Mouse (Mus musculus) hindbrain, embryonic 12.5 days (tissue): ENCODE results near the gene Tmem192. TPM values are rescaled to one million over a fixed set of nuclear protein-coding genes. Genes with fewer than 3 reads are reported as not detected.
"Not testable (repeated sequence)": the region's sequence is repeated elsewhere in the genome, so short reads cannot be mapped to it uniquely, and the experiment has no call there.

Experiments used
- ATAC-seq: fragments of 200-750 bp; cut with Nextera tagmentation; 2 replicates; pipeline ENCODE4 v1.8.0; 2017; ENCODE audit warnings: moderate TSS enrichment; ENCODE audit not compliant: low FRiP score
- H3K27ac ChIP-seq: fragments of 300-500 bp; sonication (generic); 2 replicates; pipeline ENCODE4 v1.5.1; 2016; ENCODE audit warnings: mild to moderate bottlenecking
- H3K27me3 ChIP-seq: fragments of 300-500 bp; sonication (generic); 2 replicates; pipeline ENCODE4 v1.6.1; 2016; ENCODE audit warnings: mild to moderate bottlenecking
- H3K36me3 ChIP-seq: fragments of 300-500 bp; sonication (generic); 2 replicates; pipeline ENCODE4 v1.6.1; 2016; ENCODE audit warnings: mild to moderate bottlenecking
- H3K4me1 ChIP-seq: fragments of 300-500 bp; sonication (generic); 2 replicates; pipeline ENCODE4 v1.6.1; 2016
- H3K4me2 ChIP-seq: fragments of 300-500 bp; sonication (generic); replicated peaks from 2 replicates; pipeline ENCODE4 v1.6.1; 2016; ENCODE audit warnings: mild to moderate bottlenecking
- H3K4me3 ChIP-seq: fragments of 300-500 bp; sonication (generic); 2 replicates; pipeline ENCODE4 v1.5.1; 2016; ENCODE audit warnings: mild to moderate bottlenecking
- H3K9ac ChIP-seq: fragments of 300-500 bp; sonication (generic); 2 replicates; pipeline ENCODE4 v1.6.1; 2016; ENCODE audit warnings: mild to moderate bottlenecking, moderate library complexity
- H3K9me3 ChIP-seq: fragments of 300-500 bp; sonication (generic); replicated peaks from 2 replicates; pipeline ENCODE4 v1.6.1; 2016; ENCODE audit warnings: mild to moderate bottlenecking
- WGBS: fragments of 180-500 bp; shearing (Covaris S2); methylation state at CpG from one replicate; pipeline ENCODE4 v1.1.7; 2016; 5-methylcytosine and 5-hydroxymethylcytosine counted together
- polyA plus RNA-seq: library from polyadenylated mRNA; unstranded; fragments of >200 nt; fragmentation: Nextera tagmentation; extraction: Ambion mirVana; gene quantifications from 2 replicates; pipeline ENCODE4 v1.2.1, GENCODE M21; 2016

The Tmem192 gene
- polyA plus RNA-seq, 1 experiment from 2014 or later, result 21.6 TPM

DNA sequence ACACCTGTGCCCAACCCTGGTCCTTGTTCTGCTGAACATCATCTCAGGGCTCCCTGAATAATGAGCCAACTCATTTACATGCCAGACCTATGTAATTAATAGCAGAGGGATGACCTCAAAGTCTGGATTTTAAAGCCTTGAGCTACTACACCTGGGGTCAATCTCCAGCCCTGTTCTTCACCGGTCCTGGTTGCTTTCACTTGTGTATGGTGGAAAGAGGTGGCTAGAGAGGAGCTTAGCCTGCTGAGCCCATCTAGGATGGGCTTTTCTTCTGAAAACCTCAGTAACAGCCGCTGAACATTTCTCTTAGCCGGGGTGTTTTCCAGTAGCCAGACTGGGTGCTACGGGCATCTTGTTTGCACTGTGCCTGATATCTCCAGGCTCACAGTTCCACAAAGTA is 40.7 kb downstream of the Tmem192 start, which contains the start of gene Trim75:
Trim75 (minus strand) TSS at position 101 of the 400 bp plus-strand sequence.
- 91% methylated on average over 4 of the region's 4 CpGs for WGBS

DNA sequence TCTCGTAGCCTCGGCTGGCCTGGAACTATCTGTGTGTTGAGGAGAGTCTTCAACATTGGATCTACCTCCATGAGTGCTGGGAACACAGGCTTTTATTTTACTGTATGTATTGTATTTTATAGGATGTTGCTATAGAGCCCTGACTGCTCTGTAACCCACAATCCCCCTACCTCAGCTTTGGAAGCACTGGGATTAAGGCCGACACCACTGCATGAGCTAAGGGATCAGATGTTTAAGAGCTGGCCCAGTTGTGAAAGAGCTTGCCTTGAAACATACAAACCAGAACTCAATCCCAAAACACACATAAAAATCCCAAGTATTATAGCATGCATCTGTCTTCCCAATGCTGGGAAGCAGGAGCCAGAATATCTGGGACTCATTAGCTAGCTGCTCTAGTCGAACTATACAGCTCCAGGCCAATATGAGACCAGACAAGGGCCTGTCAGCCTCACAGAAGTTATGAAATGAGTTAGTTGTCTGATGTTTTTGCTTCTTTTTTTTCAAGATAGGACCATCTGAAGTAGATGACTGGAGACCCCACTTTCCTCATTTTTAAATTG is 51.9 kb downstream of the Tmem192 start:
- no peak for ATAC-seq
- no peaks in the 10 kb centered on the region for H3K36me3 ChIP-seq
- no peak overlapping the region for H3K27ac ChIP-seq
- WGBS, result 88% methylated on average over 4 of the region's 4 CpGs
- no peaks in the 10 kb centered on the region for H3K27me3 ChIP-seq
- H3K4me3 ChIP-seq, result no peak overlapping the region
- H3K4me2 ChIP-seq, result no peak overlapping the region
- H3K4me1 ChIP-seq, result no peaks in the 10 kb centered on the region
- no peak overlapping the region for H3K9ac ChIP-seq
- no peaks in the 10 kb centered on the region for H3K9me3 ChIP-seq

More for the DNA sequence above, 40.7 kb downstream of the Tmem192 start, which contains the start of gene Trim75:
- no peaks in the 10 kb centered on the region for H3K27me3 ChIP-seq
- no peak within 1 kb of the TSS for H3K4me3 ChIP-seq
- H3K9me3 ChIP-seq, result no peaks in the 10 kb centered on the region
- H3K4me2 ChIP-seq, result no peak within 1 kb of the TSS
- no peak within 1 kb of the TSS for H3K9ac ChIP-seq
- no peaks in the 10 kb centered on the region for H3K4me1 ChIP-seq
- H3K27ac ChIP-seq, result no peak within 1 kb of the TSS
- ATAC-seq, result no peak
- no peaks in the 10 kb centered on the region for H3K36me3 ChIP-seq

DNA sequence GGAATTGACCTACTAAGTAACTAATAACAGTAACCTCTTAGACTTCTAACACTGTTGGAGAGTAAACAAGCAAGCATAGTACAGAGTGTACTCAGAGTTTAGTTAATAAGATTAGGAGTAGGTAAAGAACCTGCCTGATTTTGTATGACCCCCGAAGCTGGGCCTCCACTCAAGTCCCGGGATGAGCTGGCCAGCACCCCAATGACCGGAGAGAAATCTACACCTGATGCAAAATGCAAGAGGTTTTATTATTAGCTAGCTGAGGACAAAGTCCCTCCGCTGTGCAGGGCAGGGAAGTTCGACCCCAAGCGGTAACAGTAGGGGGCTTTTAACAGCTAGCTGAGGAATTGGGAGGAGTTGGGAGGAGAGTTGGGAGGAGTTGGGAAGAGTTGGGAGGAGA is 60.6 kb downstream of the Tmem192 start:
- not testable (repeated sequence) for H3K4me2 ChIP-seq, H3K27ac ChIP-seq, H3K9ac ChIP-seq, H3K4me3 ChIP-seq, ATAC-seq, H3K27me3 ChIP-seq, H3K9me3 ChIP-seq, H3K4me1 ChIP-seq, H3K36me3 ChIP-seq
- WGBS, result 79% methylated on average over 6 of the region's 6 CpGs

DNA sequence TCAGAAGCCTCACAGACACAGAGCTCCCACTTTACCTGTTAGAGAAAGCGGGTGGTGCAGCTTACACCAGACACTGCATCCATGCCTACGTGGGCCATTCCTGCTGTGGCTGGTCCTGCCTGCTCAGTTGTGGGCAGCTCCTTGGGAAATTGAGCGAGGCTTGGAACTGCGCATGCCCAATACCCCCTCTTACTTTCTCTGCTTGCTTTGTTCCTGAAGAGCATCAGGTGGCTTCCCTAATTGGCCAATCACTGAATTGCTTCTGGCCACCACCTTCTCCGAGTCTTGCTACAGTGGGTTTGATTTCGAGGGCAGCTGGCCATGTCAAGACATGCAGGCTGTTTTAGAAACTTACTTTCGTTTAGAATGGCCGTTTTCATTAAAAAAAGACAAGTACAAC is 71.4 kb downstream of the Tmem192 start, which contains the start of the genes Trim61 and Trim60:
Trim61 (minus strand) TSS at position 101 of the 400 bp plus-strand sequence.
Trim60 (minus strand) TSS at position 162 of the 400 bp plus-strand sequence.
- Histone ChIP-seq H3K9me3 (no peaks in the 10 kb centered on the region), H3K9ac (no peak within 1 kb of the TSS), H3K27me3 (no peaks in the 10 kb centered on the region), H3K27ac (no peak within 1 kb of the TSS), H3K4me2 (no peak within 1 kb of the TSS), H3K4me3 (no peak within 1 kb of the TSS), H3K36me3 (no peaks in the 10 kb centered on the region), H3K4me1 (no peaks in the 10 kb centered on the region)
- no peak for ATAC-seq
- 85% methylated on average over 8 of the region's 8 CpGs for WGBS

Other genes with a start within 250 kb of the Tmem192 start
- 149 and 155 TPM in 2 replicates for gene Msmo1, start 213.4 kb upstream of the Tmem192 start, polyA plus RNA-seq
- 28.7 and 30.4 TPM in 2 replicates for gene Klhl2, start 97.2 kb upstream of the Tmem192 start, polyA plus RNA-seq
- not detected in 2 replicates for gene Trim75, start 40.6 kb downstream of the Tmem192 start, polyA plus RNA-seq
- gene Trim61, start 71.3 kb downstream of the Tmem192 start, polyA plus RNA-seq, result not detected in 2 replicates
- gene Trim60, start 71.4 kb downstream of the Tmem192 start, polyA plus RNA-seq, result not detected in 2 replicates
- 2.1 and 2.4 TPM in 2 replicates for gene Apela, start 90.2 kb downstream of the Tmem192 start, polyA plus RNA-seq
- not detected in 2 replicates for gene Gm10663, start 127.8 kb downstream of the Tmem192 start, polyA plus RNA-seq
- gene BC030870, start 182.4 kb downstream of the Tmem192 start, polyA plus RNA-seq, result not detected in 2 replicates